Mouse (Mus musculus): ENCODE data around the gene Ptprn2.

Ptprn2 gene

GRCm38 (mm10) chr12:117192001-117192400 lies 706.5 kb downstream of the Ptprn2 start:
- WGBS = 40% methylated on average over 4 of the region's 4 CpGs

- WGBS = 4% methylated on average over 12 of the region's 12 CpGs
Observed at GRCm38 (mm10) chr12:117196721-117197425, 711.4 kb downstream of the Ptprn2 start.

- 64% methylated on average over 8 of the region's 8 CpGs for WGBS
Observed at GRCm38 (mm10) chr12:117198093-117198492, 712.6 kb downstream of the Ptprn2 start.

- 10% methylated on average over 9 of the region's 9 CpGs for WGBS
Observed at GRCm38 (mm10) chr12:117200117-117200516, 714.6 kb downstream of the Ptprn2 start.

- 56% methylated on average over 5 of the region's 5 CpGs for WGBS
Observed at GRCm38 (mm10) chr12:117200590-117200989, 715.1 kb downstream of the Ptprn2 start.

GRCm38 (mm10) chr12:117203506-117203905 lies 718.0 kb downstream of the Ptprn2 start:
- 38% methylated on average over 7 of the region's 7 CpGs for WGBS

- WGBS = 60% methylated on average over 4 of the region's 4 CpGs
Observed at GRCm38 (mm10) chr12:117207421-117208120, 722.1 kb downstream of the Ptprn2 start.

GRCm38 (mm10) chr12:117210467-117210866 lies 724.9 kb downstream of the Ptprn2 start:
- 61% methylated on average over 4 of the region's 4 CpGs for WGBS

GRCm38 (mm10) chr12:117213531-117213930 lies 728.0 kb downstream of the Ptprn2 start:
- 45% methylated on average over 1 of the region's 1 CpGs for WGBS

- WGBS = 39% methylated on average over 4 of the region's 4 CpGs
Observed at GRCm38 (mm10) chr12:117214272-117214671, 728.8 kb downstream of the Ptprn2 start.

GRCm38 (mm10) chr12:117214919-117215318 lies 729.4 kb downstream of the Ptprn2 start:
- WGBS = 48% methylated on average over 5 of the region's 5 CpGs

- 45% methylated on average over 4 of the region's 4 CpGs for WGBS
Observed at GRCm38 (mm10) chr12:117221909-117222308, 736.4 kb downstream of the Ptprn2 start.

- whole genome bisulfite sequencing = 56% methylated on average over 1 of the region's 1 CpGs
Observed at GRCm38 (mm10) chr12:117224036-117224435, 738.5 kb downstream of the Ptprn2 start.

- WGBS = 83% methylated on average over 3 of the region's 3 CpGs
Observed at GRCm38 (mm10) chr12:117227236-117227635, 741.7 kb downstream of the Ptprn2 start.

- 31% methylated on average over 4 of the region's 4 CpGs for WGBS
Observed at GRCm38 (mm10) chr12:117229442-117229841, 743.9 kb downstream of the Ptprn2 start.

GRCm38 (mm10) chr12:117230282-117230681 lies 744.8 kb downstream of the Ptprn2 start:
- WGBS = 70% methylated on average over 6 of the region's 6 CpGs

- WGBS = 51% methylated on average over 5 of the region's 5 CpGs
Observed at GRCm38 (mm10) chr12:117231850-117232249, 746.3 kb downstream of the Ptprn2 start.

GRCm38 (mm10) chr12:117236020-117236734 lies 750.7 kb downstream of the Ptprn2 start:
- 61% methylated on average over 4 of the region's 4 CpGs for WGBS

GRCm38 (mm10) chr12:117236981-117237380 lies 751.5 kb downstream of the Ptprn2 start:
- 55% methylated on average over 3 of the region's 3 CpGs for WGBS

GRCm38 (mm10) chr12:117239927-117240715 lies 754.6 kb downstream of the Ptprn2 start:
- WGBS = 64% methylated on average over 9 of the region's 9 CpGs

GRCm38 (mm10) chr12:117242181-117242580 lies 756.7 kb downstream of the Ptprn2 start:
- 51% methylated on average over 7 of the region's 7 CpGs for WGBS

All from cerebral cortex, adult 2 months (tissue).